Mouse (Mus musculus) C2C12 (cell line): ENCODE measurements at regions not wholly inside any gene's neighbourhood (a gene's known extent, or its start where the extent isn't known, plus 50 kb on each side); places are given as distances from the start of the nearest gene placed in this dataset.

ENCODE experiments used
- CEBPB ChIP-seq: IDR thresholded peaks from one replicate; pipeline ENCODE4 v1.6.1; 2011; ENCODE audit warnings: low read depth, mild to moderate bottlenecking, control low read depth, moderate library complexity
- CTCF ChIP-seq: IDR thresholded peaks from one replicate; pipeline ENCODE4 v1.5.1; 2011; ENCODE audit not compliant: control insufficient read depth, insufficient read depth, insufficient read length
- FOSL1 ChIP-seq: IDR thresholded peaks from one replicate; pipeline ENCODE4 v1.8.0; 2011; ENCODE audit warnings: mild to moderate bottlenecking, low read length; ENCODE audit not compliant: poor library complexity, insufficient read depth, severe bottlenecking
- MAX ChIP-seq: IDR thresholded peaks from one replicate; pipeline ENCODE4 v1.6.1; 2011; ENCODE audit warnings: mild to moderate bottlenecking, control low read depth
- MYOD1 ChIP-seq: IDR thresholded peaks from one replicate; pipeline ENCODE4 v1.6.1; 2011; ENCODE audit warnings: low read depth; ENCODE audit not compliant: control insufficient read depth, insufficient read length
- MYOG ChIP-seq: IDR thresholded peaks from one replicate; pipeline ENCODE4 v1.6.1; 2011; ENCODE audit not compliant: control insufficient read depth, insufficient read length; ENCODE audit errors: extremely low read depth
- USF1 ChIP-seq: IDR thresholded peaks from one replicate; pipeline ENCODE4 v1.6.1; 2011; ENCODE audit warnings: low read depth, mild to moderate bottlenecking, control low read depth, moderate library complexity

DNA sequence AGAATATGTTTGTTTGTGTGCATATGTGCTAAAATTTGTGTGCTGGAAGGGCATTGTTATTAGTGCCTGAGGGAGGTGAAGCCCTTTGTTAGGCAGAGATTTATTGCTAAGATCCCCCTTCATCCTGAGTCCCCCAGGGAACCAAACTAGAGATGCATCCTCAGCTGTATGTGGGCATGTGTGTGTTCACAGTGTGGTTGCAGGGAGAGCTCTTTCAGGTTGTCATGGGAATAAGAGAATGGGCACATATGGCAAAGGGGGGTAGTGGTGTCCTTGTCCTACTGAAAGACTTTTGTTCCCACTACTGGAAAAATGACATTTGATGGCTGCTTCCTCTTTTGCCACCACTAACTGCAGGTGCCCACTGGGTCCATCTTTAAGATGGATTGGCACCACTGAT, 320.4 kb upstream of the Cxcr4 start:
- TF ChIP-seq CTCF, result no peak
- TF ChIP-seq MYOD1, result no peak
- no peak for TF ChIP-seq MYOG
- TF ChIP-seq MAX, result no peak
- TF ChIP-seq CEBPB, result no peak
- TF ChIP-seq FOSL1, result no peak
- no peak for TF ChIP-seq USF1
